Mouse (Mus musculus) gastrocnemius, adult 18-20 months (tissue): Measurements from ENCODE around the gene Dmpk. TPM values are rescaled to one million over a fixed set of nuclear protein-coding genes. Genes with fewer than 3 reads are reported as not detected.

Experiments used
- DNase-seq: peaks from one replicate; pipeline ENCODE4 v3.0.0; 2021; ENCODE audit warnings: low spot score
- total RNA-seq, 2 experiments: library from RNA; stranded (reverse); gene quantifications; 2 replicates each; pipeline ENCODE4 v1.2.3; 2021

The Dmpk gene
- total RNA-seq, 2 experiments from 2014 or later: 232 to 265 TPM

DNA sequence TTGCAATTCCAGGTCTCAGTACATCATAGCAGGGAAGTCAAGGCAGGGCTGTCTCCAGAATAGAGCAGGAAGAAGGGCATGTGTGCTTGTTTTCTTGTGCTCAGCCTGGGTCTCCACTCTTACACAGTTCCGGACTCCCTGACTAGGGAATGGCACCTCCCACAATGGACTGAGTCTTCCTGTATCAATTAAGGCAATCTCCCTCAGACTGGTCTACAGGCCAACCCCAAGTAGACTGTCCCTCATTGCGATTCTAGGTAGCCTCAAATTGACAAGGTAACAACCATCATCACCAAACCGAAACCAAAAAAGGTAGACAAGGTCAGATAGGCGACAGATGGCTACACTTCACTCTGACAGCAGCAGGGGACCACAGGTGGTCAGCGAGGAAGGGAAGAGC is 8.4 kb upstream of the Dmpk start:
- no peak for DNase-seq

DNA sequence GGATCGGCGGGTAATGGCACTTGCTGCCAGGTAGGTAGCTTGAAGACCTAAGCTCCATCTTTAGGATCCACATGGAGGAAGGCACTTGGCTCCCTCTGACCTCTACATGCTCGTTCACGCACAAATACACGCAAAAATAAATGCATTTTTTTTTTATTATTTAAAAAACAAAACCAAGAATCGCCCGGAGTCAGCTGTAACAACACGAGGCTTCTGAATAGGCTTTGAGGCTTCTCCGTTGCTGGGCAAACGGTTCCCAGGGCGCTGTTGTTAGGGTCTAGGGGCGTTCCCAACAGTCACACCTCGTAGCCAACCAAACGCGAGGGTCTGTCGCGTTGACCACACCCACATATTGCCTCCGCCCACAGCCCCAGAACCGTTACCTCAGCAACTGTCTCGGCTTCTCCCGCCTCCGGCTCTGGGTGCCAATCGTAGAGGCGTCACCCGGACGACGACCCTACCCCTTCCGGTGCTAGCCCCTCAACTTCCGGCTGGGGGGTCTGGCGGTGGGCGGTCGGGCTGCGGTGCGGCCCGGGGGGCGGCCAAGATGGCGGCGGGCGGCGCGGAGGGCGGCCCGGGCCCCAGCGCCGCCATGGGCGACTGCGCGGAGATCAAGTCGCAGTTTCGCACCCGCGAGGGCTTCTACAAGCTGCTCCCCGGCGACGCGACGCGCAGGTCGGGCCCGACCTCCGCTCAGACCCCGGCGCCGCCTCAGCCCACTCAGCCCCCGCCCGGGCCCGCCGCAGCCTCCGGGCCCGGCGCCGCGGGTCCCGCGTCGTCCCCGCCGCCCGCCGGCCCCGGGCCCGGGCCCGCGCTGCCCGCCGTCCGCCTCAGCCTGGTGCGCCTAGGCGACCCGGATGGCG is 7.7 kb upstream of the Dmpk start, which contains the start of gene Dmwd:
Gene Dmwd, plus strand, starts transcription at position 505 of the 863 bp plus-strand sequence.
- DNase-seq: peak; percentile 95

DNA sequence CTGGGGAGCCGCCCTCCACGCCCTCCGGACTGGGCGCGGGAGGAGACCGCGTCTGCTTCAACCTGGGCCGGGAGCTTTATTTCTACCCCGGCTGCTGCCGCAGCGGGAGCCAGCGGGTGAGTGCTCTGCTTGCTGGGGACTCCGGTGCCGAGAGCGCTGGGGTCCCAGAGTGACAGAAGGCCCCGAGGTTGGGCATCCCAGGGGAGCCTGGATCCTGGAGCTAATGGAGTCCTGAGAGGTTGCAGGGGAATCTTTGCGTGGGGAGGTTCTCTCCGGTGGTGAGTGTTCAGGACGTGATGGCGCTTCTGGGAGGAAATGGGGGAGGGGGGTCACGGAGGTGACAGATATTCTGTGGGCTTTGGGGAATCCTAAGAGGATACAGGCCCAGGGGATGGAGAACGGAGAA is 7.1 kb upstream of the Dmpk start:
- no peak for DNase-seq

DNA sequence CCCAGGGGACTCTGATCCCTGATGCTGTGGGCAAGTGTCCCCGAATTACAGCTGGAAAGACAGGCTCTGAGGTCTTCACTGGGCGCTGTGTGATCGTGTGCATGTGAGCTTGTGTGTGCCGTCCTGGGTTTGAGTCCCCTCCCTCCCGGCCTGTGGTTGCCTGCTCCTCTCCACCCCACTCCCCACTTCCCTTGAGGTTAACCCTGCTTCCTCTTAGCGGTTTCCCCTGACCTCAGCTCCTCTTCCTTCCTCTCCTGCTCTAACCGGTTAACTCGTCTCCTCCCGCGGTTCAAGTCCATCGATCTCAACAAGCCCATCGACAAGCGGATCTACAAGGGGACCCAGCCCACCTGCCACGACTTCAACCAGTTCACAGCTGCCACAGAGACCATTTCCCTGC is 5.9 kb upstream of the Dmpk start:
- no peak for DNase-seq

DNA sequence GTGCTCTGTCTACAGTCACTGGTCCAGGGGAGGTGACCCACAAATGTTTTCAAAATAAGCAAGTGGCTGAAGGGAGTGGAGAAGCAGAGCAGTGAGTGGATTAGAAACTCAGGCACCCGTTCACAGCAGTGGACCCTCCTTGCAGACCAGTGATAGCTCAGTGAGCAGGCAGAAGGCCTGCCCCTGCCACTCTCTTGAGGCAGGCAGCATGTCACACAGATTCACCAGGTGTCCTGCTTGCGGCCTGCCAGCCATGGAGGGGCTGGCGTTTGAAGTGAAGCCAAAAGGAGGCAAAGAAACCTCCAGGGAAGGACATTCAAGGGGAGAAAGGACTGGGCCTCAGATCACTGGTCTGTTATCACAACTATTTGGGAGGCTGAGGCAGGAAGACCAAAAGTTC is 4.9 kb upstream of the Dmpk start:
- DNase-seq: no peak

DNA sequence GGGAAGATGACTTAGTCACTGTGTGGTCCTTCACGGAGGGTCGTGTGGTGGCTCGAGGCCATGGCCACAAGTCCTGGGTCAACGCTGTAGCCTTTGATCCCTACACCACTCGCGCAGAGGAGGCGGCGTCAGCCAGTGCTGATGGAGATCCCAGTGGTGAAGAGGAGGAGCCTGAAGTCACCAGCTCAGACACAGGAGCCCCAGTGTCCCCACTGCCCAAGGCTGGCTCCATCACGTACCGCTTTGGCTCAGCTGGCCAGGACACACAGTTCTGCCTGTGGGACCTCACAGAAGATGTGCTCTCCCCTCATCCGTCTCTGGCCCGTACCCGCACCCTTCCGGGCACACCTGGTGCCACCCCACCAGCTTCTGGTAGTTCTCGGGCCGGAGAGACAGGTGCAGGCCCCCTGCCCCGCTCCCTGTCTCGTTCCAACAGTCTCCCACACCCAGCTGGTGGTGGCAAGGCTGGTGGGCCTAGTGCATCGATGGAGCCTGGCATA is 3.1 kb upstream of the Dmpk start:
- no peak for DNase-seq

DNA sequence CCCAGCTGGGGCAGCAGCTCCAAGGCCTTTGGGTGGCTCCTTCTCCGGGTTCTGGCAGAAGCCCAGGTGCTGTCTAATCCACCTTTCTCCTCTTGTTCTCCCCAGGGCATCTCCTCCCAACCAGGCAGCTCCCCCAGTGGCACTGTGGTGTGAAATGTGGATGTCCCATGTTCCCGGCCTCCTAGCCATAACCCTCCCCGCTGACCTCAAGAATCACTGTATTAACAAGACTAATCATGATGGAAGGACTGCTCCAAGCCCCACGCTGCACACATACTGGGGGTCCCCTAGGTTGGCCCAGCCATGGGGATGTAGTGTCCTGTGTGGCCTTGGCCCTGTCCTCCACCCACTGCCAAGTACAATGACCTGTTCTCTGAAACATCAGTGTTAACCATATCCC is 1.5 kb upstream of the Dmpk start:
- DNase-seq: peak; percentile 4

DNA sequence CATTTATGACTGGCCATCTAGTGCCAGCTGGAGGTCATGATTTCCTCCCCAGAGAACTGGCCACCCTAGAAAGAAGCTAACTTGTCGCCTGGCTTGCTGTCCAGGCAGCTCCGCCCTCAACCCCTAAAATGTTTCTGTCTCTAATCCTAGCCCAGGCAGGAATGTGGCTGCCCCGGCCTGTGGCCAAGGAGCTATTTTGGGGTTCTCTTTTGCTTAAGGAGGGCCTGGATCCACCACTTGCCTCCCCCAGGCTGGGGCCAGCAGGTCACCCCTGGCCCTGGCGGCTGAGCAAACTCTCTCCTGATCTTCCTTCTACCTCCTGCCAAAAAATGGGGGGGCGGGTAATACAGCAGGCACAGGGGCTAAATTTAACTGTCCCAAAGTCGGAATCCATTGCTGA is 553 bp upstream of the Dmpk start:
- peak; percentile 92 for DNase-seq

DNA sequence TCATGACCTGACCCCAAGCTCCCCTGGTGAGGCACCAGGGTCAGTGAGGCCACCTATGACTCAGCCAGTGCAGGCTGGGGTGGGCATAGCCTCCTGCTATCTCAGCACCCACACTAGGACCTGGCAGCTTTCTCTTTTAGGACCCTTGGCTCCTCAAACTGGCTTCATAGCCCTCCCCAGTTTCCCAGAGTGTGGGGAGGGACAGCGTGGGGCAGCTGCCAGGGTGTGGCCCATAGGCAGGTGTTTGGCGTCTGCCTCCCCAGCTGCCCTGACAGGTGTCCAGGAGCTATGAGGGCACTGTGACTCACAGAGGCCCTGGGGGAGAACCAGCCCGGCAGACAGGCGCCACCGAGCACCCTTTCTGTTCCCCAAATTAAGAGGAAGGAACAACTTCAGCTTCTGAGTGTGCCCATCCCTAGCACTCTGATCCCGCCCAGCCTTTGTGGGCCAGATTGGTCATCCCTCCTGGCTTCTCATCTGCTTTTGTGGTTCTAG is 675 bp downstream of the Dmpk start:
- peak; percentile 82 for DNase-seq

DNA sequence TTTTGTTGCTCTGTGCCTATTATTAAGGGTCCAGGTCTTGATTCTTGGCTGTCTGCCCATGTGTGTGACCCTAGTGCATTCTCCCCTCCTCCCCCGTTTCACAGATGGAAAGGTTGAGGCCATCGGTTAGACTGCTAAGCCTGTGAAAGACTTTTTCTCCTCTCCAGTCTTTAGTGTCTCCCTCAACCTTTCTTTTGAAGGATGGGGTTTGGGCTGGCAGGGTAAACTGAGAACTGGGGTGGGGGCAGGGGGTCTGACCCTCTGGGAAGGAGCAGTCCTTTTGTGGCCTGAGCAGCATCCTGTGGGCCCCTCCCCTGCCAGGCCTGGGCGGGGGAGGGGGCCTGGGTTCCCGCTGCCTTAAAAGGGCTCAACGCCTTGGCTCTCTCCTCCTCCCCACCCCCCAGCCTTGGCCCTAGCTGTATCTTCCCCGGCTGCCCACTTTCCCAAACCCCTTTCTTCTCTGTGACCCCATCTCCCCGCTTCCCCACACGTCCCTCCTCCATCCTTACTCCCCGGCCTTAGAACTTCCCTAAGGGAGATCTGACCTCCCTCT is 1.3 kb downstream of the Dmpk start:
- peak; percentile 17 for DNase-seq

DNA sequence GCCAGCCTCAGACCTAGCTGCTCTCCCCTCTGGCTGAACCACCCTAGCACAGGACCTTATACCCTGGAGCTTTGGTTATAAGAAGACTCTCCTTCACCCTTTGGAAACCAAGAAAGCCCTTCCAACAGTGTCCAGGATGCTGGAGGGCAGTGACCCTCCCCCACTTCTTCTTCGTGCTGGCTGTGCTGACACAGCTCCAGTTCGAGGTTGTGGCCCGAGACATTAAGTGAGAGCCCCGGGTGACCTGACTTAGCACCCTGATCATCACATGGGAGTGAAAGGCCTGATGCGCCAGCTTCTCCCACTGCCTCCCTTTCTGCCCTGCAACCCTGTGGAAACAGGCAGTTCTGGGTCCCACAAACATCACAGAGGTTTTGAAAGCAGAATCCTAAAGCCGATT is 1.8 kb downstream of the Dmpk start:
- no peak for DNase-seq

DNA sequence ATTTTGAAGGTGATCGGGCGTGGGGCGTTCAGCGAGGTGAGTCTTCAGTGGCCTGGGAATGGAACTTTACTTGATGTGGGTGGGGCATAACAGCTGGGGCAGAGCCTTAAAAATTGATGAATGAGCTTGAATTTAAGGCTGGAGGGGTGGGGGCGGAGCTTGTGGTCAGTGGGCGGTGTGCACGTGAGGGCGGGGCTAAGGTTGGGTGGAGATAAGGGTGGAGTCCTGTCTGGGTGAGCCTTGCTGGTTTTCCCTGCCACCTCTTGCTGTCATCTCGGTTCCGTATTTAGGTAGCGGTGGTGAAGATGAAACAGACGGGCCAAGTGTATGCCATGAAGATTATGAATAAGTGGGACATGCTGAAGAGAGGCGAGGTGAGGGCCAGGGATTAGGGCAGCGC is 2.4 kb downstream of the Dmpk start:
- peak; percentile 47 for DNase-seq

DNA sequence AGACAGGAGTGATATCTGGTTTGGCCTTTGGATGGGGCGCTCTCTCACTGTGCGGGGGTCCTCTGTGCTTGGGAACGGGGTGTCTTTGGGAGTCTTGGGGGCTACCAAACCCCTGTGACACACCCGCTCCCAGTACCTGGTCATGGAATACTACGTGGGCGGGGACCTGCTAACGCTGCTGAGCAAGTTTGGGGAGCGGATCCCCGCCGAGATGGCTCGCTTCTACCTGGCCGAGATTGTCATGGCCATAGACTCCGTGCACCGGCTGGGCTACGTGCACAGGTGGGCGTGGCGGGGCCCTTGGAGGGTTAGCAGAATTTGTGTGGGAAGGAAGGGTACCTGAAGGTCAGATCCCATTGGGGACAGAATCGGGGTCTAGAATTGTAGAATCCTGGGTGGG is 3.1 kb downstream of the Dmpk start:
- DNase-seq: no peak

DNA sequence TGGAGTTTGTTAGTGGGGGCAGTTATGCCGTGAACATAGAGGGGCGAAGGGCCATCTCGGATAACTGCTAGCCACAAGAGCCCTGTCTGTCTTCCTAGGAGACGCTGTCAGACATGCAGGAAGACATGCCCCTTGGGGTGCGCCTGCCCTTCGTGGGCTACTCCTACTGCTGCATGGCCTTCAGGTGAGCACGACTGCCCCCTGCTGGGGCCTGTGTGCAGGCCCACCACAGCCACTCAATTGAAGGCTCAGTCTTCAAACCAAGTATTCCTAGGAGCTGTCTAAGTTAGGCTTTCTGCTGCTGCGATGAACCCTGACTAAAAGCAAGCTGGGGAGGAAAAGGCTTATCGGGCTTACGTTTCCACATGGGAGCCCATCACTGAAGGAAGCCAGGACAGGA is 5.2 kb downstream of the Dmpk start:
- DNase-seq: peak; percentile 67

DNA sequence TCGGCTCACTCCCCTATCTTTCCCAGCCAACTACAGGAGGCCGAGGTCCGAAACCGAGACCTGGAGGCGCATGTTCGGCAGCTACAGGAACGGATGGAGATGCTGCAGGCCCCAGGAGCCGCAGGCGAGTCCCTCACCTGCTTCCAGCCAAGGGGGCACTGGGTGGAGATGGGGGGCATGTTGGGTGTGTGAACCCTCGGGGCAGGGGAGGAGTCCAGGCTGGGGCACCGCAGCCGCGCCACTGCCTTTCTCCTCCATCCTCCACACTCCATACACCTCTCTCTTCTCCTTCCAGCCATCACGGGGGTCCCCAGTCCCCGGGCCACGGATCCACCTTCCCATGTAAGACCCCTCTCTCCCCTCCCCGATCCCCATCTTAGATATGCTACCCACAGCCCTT is 8.3 kb downstream of the Dmpk start:
- DNase-seq: peak; percentile 5

DNA sequence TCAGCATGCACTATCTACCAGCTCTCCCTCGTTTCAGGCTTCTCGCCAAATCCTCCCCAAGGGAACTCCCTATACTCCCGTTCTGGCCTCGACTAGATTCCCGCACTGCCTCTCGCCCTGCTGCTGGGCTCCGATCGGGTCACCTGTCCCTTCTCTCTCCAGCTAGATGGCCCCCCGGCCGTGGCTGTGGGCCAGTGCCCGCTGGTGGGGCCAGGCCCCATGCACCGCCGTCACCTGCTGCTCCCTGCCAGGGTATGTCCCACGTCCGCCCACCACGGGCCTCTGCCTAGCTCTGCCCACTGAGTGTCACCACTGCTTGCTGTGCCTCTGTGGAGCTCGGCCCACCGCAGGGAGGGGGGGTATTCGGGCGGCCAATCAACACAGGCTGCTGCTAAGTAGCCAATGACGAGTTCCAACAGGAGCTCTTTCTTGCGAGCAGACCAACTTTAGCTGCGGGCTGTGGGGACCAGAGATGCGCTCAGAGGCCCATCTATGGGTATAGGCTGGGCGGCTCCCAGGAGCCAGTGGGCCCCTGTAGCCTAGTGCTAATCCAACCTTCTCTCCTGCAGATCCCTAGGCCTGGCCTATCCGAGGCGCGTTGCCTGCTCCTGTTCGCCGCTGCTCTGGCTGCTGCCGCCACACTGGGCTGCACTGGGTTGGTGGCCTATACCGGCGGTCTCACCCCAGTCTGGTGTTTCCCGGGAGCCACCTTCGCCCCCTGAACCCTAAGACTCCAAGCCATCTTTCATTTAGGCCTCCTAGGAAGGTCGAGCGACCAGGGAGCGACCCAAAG is 8.9 kb downstream of the Dmpk start:
- DNase-seq: peak; percentile 29

DNA sequence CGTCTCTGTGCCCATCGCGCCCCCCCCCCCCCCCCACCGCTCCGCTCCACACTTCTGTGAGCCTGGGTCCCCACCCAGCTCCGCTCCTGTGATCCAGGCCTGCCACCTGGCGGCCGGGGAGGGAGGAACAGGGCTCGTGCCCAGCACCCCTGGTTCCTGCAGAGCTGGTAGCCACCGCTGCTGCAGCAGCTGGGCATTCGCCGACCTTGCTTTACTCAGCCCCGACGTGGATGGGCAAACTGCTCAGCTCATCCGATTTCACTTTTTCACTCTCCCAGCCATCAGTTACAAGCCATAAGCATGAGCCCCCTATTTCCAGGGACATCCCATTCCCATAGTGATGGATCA is 9.5 kb downstream of the Dmpk start:
- peak; percentile 90 for DNase-seq

DNA sequence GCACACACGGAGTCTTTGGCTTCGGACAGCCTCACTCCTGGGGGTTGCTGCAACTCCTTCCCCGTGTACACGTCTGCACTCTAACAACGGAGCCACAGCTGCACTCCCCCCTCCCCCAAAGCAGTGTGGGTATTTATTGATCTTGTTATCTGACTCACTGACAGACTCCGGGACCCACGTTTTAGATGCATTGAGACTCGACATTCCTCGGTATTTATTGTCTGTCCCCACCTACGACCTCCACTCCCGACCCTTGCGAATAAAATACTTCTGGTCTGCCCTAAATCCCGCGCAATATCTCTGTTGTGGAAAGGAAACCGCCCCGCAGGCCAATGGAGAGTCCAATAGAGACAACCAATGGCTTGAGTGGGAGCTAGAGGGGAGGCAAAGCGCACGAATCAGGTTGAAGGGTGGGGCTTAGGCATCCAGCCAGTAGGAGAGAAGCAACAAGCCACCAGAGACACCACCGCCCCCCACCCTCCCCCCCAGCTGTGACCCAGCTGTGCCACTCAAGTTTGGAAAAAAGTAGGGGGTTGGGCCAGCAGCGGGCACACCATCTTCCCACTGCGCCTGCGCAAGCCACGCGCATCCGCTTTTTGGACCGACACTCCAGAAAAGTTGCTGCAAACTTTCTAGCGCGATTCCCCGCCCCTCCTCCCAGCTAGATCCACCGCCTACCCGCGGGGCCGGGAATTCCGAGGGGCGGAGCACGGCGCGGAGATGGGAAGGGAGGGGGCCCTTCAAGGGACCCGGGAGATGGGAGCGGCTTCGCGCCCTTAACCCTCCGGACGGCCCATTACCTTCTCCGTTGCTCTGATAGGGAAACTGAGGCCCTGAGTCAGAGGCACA is 10.1 kb downstream of the Dmpk start:
- DNase-seq: peak; percentile 93

DNA sequence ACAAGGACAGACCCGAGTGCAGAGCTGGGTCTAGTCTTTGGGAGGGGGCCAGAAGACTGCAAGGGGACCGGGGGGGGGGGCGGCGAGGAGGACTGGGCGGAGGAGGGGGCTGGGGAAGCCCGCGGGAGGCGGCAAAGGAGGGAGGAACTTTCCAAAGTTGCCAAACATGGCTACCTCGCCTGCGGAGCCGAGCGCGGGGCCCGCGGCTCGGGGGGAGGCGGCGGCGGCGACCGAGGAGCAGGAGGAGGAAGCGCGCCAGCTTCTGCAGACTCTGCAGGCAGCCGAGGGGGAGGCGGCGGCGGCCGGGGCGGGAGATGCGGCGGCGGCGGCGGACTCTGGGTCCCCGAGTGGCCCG is 10.8 kb downstream of the Dmpk start, which contains the start of gene Six5:
Gene Six5, plus strand, starts transcription at position 124 of the 355 bp plus-strand sequence.
- peak; percentile 47 for DNase-seq

DNA sequence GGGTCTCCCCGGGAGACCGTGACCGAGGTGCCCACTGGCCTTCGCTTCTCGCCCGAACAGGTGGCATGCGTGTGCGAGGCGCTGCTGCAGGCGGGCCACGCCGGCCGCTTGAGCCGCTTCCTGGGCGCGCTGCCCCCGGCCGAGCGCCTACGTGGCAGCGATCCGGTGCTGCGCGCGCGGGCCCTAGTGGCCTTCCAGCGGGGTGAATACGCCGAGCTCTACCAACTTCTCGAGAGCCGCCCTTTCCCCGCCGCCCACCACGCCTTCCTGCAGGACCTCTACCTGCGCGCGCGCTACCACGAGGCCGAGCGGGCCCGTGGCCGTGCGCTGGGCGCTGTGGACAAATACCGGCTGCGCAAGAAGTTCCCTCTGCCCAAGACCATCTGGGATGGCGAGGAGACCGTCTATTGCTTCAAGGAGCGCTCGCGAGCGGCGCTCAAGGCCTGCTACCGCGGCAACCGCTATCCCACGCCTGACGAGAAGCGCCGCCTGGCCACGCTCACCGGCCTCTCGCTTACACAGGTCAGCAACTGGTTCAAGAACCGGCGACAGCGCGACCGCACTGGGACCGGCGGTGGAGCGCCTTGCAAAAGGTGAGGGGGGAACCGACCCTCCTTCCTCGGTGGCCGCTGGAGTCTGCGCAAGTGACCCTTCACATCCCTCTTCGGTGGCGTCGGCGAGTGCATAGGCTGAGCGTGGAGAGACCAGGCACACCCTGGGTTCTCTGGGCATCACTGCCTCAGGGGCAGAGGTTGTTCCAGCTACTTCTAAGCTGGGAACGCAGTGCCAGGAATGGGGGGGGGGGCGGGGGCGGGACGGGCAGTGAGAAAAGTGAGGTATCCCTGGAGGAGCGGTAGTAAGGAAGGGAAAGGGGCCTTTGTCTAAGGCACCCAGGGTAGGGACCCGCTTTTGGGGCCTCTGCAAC is 11.4 kb downstream of the Dmpk start:
- peak; percentile 43 for DNase-seq
